Mouse (Mus musculus): ENCODE measurements around the gene Nudt4.

Nudt4 gene

DNA sequence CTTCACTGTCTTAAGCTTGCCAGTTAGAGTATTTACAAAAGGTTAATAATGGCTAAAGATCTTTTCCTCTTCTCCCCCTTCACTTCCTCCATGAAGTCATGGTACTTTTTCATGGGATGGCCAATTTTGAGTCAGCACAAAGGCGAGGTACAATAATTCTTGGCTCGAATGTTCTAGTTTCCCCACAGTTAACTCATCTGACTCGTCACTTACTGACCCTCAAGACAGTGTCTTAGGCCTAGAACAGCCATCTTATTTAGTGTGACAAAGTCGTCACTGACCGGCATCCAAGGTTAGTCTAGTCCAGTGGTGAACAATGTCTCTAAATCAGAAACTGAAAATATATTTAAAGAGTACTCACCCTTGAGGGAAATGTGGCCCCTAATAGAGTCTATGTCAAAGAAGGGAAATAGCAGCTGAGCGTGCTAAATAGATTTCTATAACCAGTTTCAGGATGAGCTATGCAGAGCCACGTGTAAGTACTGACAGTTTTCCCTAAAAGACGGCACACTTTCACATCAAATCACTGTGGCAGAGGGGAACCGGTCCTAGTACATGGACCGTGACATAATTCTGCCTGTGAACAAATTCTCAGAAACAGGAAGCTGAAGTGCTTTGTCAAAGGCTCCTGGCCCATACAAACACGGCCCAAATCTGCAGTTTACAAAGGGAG lies 15.7 kb downstream of the Nudt4 start:
- in situ Hi-C loops (cut with MboI; ENCODE audit: low pct_unique_long_range_greater_than_20kb in 1 of 2, low sequenced_read_pairs in 2 of 2, unreplicated experiment in 1 of 2), result no loop called here

DNA sequence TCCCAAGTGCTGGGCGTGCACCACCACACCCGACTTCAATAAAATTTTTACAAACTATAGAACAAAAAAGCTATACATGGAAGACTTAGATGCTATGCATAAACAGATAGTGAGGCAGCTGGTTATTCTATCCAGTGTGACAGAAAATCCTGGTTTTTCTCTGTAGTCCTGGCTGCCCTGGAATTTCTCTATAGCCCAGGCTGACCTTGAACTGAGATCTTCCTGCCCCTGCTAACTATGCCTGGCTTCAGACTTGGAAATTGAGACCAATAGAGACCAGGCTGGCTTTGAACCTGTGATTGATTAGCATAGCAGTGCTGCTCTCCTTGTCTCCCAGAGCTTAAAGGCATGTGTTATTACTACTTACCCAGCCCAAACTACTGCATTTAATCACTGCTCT lies 17.8 kb downstream of the Nudt4 start:
- in situ Hi-C loops (cut with MboI; ENCODE audit: low pct_unique_long_range_greater_than_20kb in 1 of 2, low sequenced_read_pairs in 2 of 2, unreplicated experiment in 1 of 2), result no loop called here

DNA sequence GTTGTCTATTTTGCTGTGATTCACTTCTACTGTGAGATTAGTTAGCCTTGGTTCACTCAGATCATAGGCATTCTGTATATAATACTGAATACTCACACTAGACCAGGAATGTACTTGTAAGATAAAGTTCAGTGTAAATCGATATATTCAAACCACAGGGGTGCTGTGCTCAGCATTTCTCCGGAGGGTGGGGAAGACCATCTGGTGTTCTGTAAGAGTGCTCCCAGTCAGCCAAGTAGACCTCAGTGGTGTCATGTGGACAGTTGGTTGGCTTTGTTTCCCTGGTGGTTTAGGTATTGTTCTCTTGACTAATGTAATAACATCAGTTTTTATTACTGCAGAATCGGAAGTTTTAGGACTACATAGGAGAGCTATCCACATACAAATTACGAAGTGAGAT lies 18.9 kb downstream of the Nudt4 start:
- in situ Hi-C loops (cut with MboI; ENCODE audit: low pct_unique_long_range_greater_than_20kb in 1 of 2, low sequenced_read_pairs in 2 of 2, unreplicated experiment in 1 of 2), result no loop called here

DNA sequence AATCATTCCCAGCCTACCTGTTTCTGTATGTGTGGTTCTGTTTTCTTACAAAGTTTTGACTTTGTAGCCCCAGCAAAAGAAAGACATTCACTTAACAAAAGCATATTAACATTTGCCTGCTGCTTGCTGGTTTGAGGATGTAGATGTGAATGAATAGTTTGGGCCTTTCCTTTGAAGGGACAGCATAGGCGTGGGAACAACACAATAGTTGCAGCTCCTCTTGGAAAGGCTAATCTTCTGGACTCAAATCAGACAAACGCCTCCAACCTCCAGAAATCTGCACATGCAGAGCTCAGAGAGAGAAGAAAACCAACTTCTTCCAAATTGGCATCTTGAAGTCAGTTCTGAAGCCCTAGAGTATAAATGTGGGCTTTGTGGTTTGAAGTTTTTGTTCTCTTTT lies 19.3 kb downstream of the Nudt4 start:
- in situ Hi-C loops (cut with MboI; ENCODE audit: low pct_unique_long_range_greater_than_20kb in 1 of 2, low sequenced_read_pairs in 2 of 2, unreplicated experiment in 1 of 2), result no loop called here

DNA sequence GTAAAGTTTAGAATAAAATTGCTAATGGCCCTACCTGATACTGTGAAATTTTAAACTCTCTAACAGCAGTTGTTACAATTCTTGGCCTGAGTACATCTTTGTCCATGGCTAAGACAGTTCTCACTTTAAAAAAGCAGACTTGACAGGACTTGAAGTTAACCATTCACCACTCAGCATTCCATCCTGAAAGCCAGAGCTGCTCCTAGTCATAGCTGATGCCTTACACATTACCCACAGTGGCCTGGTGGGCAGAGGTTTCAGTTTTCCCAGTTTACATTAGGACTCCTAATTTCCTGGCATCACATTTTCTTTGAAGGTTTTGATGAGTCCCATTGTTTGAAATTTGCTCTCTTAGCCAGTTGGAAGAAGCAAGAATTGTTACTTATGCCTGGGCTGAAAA lies 19.9 kb downstream of the Nudt4 start:
- in situ Hi-C loops (cut with MboI; ENCODE audit: low pct_unique_long_range_greater_than_20kb in 1 of 2, low sequenced_read_pairs in 2 of 2, unreplicated experiment in 1 of 2), result no loop called here

DNA sequence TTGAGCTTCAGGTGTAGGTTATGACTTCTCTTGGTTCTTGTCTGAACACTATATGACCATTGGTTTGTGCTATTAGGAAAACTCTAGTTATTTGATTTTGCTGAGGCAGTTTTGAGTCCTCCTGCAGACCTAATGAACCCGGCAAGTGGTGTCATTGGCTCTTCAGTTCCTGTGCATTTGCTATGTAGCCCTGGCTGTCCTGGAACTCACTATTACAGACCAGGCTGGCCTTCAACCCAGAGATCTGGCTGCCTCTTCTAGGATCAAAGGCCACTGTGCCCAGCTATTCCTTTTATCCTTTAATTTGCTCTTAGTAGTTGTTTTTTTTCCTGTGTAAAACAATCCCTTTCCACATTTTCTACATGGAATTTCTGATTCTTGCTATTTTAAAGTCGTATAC lies 20.6 kb downstream of the Nudt4 start:
- in situ Hi-C loops (cut with MboI; ENCODE audit: low pct_unique_long_range_greater_than_20kb in 1 of 2, low sequenced_read_pairs in 2 of 2, unreplicated experiment in 1 of 2), result no loop called here

DNA sequence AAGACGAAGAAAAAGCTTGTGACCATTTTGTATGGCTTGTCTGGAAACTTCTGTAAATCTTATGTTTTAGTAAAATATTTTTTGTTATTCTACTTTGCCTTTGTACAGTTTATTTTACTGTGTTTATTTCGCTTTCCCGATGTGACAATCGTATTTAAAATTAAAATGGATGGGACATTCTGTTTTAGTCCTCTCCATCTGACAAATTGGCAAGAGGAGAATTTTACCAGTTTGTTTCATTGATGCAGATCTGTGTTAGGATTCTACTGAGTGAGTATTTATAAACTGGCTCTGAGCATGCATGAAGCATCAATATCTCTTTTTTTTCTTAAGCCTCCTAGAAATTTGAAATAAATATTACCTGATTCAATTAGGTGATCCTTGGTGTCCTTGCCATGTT lies 21.0 kb downstream of the Nudt4 start:
- in situ Hi-C loops (cut with MboI; ENCODE audit: low pct_unique_long_range_greater_than_20kb in 1 of 2, low sequenced_read_pairs in 2 of 2, unreplicated experiment in 1 of 2), result no loop called here

DNA sequence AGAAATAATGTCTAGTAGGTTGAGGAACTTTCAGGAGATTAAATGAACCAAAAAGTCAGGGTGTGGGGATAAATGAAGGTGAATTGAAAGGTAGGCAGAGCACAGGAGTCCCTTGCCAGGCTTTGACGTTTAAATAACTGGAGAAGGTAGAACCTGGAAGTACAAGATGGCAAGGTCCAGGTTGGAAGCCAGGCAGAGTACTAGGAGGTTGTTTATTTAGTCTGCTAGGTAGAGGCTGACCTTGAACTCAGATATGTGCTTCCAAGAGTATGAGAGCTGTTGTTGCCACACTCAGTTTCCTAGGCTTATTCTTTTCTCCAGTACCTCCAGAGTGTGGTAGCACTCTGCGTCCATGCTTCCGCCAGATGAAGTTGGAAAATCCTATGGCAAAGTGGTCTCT lies 24.1 kb downstream of the Nudt4 start:
- in situ Hi-C loops (cut with MboI; ENCODE audit: low pct_unique_long_range_greater_than_20kb in 1 of 2, low sequenced_read_pairs in 2 of 2, unreplicated experiment in 1 of 2), result no loop called here

DNA sequence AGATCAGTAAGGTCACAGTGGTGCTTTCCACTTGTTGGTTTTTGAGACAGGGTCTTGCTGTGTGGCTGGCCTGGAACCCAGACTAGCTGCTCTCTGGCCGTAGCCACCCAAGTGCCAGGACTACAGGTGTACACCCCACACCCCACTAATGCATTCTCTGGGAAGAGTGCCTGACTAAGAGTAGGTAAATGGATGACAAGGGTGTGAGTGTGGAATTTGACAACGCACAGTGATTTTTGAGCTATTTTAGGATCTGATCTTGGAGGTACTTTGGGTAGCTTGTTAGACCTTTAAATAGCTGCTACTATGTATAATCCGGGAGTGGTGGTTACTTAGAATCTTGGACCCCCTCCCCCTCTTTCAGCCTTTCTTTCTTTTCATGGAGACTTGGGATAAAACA lies 24.7 kb downstream of the Nudt4 start:
- in situ Hi-C loops (cut with MboI; ENCODE audit: low pct_unique_long_range_greater_than_20kb in 1 of 2, low sequenced_read_pairs in 2 of 2, unreplicated experiment in 1 of 2), result no loop called here

DNA sequence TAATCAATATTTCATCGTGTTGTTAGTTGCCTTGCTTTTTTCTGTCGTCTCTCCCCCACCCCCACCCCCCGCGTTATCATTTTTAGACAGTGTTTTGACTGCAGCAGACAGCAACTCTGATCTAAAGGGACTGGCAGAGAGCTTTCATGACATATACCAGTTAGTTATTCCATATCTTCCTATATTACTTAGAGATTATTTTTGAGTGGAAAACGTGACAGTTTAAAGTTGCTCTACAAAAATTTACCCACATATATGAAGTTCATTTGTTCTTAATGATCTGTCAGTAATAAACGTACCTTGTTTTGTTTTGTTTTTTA lies 27.8 kb downstream of the Nudt4 start:
- in situ Hi-C loops (cut with MboI; ENCODE audit: low pct_unique_long_range_greater_than_20kb in 1 of 2, low sequenced_read_pairs in 2 of 2, unreplicated experiment in 1 of 2), result no loop called here

DNA sequence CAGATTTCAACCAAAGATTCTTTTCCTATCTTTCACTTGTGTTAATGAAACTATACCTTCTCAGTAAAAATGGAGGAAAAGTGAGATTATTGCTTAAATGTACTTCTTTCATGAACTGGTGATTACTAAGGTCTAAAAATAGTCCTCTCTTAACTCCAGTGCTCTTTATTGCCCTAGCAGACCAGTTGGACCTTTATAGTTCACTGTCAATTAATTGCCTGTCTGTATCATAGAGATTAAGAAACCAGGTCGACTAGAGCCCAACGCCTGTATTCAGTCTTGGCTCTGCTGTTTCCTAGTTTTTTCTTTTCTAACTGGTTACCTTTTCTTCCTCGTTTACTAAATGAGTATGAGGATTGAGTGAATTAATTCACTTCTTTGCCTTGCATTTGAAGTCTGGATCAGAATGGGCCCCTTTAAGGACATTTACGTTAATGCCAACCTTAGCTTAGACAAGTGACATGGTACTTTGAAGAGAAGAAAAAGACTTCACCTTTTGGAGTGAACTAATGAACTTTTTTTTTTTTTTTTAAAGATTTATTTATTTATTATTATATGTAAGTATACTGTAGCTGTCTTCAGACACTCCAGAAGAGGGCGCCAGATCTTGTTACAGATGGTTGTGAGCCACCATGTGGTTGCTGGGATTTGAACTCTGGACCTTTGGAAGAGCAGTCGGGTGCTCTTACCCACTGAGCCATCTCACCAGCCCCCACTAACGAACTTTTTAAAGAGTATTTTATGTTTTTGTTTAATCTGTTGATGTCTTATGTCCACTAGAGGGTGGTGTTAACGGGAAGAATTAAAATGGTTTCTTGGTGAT lies 28.3 kb downstream of the Nudt4 start:
- in situ Hi-C loops (cut with MboI; ENCODE audit: low pct_unique_long_range_greater_than_20kb in 1 of 2, low sequenced_read_pairs in 2 of 2, unreplicated experiment in 1 of 2), result no loop called here

DNA sequence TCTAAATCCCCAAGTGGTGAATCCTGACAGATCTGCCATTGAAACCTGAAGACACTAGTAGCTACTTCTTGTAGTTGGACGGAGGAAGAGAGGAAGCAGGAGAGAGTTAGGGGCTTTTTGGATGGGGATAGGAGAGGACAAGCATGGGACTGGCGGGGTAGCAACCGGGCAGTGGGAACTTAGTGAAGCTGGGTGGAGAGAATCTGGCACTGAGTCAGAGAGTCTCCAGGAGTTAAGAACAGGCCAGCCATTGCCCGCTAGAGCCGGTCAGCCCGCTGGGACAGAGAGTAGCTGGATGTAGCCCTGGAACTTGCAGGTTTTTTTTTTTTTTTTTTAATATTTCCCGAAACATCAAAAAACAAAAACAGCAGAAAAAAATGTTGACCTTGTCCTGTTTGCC lies 30.6 kb downstream of the Nudt4 start:
- in situ Hi-C loops (cut with MboI; ENCODE audit: low pct_unique_long_range_greater_than_20kb in 1 of 2, low sequenced_read_pairs in 2 of 2, unreplicated experiment in 1 of 2), result no loop called here

DNA sequence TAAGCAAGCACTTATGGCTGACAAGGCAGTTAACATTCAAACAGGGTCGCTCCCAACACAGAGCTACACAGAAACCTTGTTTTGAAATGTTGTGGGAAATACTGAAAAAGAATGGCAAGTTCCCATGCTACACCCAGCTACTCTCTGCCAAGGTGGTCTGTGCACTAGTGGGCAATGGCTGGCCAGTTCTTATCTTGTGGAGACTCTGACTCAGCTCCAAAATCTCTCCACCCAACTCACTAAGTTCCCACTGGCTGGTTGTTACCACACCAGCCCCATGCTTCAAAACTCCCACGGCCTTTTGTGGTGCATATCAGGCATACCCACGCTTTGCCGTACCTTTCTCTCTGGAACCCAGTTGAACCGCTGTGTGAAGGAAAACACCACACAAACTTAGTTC lies 31.0 kb downstream of the Nudt4 start:
- in situ Hi-C loops (cut with MboI; ENCODE audit: low pct_unique_long_range_greater_than_20kb in 1 of 2, low sequenced_read_pairs in 2 of 2, unreplicated experiment in 1 of 2), result no loop called here

DNA sequence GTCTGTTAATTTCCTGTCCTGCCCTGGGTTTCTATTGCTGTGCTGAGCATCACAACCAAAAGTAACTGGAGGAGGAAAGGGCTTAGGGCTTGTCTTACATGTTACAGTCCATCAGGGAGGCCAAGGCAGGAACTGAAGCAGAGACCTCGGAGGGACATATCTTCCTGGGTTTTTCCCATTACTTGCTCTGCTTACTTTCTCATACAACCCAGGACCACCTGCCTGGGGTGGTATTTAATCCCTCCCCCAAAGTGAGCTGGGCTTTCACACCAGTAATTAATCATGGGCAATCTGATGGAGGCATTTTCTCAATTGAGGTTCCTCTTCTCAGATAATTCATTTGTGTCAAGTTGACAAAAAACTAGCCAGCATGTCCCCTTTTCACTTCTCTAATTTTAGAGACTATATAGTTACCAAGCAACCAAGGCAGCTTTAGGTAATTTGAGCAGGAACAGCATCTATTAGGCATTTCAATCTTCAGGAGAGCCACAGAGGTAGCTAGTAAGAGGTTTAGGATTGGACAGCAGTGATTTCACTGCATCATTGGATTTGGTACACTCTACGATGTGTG lies 33.3 kb downstream of the Nudt4 start:
- in situ Hi-C loops (cut with MboI; ENCODE audit: low pct_unique_long_range_greater_than_20kb in 1 of 2, low sequenced_read_pairs in 2 of 2, unreplicated experiment in 1 of 2), result no loop called here

DNA sequence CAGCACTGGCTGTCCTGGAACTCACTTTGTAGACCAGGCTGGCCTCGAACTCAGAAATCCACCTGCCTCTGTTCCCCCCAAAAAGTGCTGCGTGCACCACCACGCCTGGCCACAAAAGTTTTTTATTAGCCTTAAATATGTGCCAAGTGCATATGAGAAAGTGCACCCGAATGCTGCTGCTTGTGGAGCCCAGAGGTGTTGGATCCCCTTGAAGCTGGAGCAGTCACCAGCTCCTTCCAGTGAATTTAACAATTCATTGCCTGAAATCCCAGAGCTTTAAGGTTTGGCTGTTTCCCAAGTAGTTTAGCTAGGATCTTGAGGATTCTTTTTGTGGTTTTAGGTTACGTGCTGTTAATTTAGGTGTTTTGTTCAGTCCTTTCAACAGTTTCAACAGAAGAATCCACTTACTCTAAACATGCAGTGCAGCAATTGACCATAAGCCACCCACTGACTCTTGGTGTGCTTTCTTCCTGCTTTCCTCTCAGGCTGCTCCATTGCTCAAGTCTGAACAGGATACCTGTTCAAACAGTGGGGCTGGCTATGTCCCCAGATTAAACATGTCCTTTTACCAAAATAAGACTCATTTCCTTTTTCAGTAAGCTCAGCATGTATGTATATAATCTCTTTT lies 37.3 kb downstream of the Nudt4 start:
- in situ Hi-C loops (cut with MboI; ENCODE audit: low pct_unique_long_range_greater_than_20kb in 1 of 2, low sequenced_read_pairs in 2 of 2, unreplicated experiment in 1 of 2), result no loop called here

DNA sequence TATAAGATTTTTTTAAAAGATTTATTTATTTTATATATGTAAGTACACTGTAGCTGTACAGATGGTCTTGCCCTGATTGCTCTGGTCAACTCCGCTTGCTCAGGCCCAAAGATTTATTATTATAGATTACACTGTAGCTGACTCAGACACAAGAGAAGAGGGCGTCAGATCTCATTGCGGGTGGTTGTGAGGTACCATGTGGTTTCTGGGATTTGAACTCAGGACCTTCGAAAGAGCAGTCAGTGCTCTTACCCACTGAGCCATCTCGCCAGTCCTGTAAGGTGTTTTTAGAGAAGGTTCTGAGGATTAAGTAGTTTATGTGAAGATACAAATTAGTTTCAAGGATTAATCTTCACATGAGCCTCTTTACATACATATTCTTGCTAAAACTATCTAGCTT lies 38.1 kb downstream of the Nudt4 start:
- in situ Hi-C loops (cut with MboI; ENCODE audit: low pct_unique_long_range_greater_than_20kb in 1 of 2, low sequenced_read_pairs in 2 of 2, unreplicated experiment in 1 of 2), result no loop called here

DNA sequence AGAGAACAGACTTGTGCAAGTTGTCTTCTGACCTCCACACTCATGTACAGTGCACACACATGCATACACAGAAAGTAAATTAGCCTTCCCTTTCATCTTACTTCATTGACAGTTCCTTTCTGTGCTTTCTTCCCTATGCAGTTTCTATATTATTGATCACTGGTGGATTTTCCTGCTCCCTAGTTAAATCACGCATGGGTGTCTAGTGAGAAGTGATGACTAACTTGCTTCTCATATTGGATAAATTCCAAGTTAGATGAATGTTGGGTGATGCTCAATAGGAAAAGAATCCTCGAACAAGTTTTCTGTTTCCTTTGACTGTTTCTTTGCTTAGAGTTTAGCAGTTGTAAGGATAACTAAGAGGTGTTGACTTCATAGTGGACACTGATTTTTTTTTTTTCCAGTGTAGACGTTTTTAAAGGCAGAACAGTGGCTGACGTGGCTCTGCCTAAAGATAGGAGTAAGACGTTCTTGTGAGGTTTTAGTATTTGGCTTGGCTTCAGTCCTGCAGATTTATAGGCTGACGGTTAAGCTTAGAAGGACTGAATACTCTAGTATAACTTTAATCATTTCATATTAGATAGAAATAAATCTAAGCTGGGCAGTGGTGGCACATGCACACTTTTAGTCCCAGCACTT lies 38.8 kb downstream of the Nudt4 start:
- in situ Hi-C loops (cut with MboI; ENCODE audit: low pct_unique_long_range_greater_than_20kb in 1 of 2, low sequenced_read_pairs in 2 of 2, unreplicated experiment in 1 of 2), result no loop called here

DNA sequence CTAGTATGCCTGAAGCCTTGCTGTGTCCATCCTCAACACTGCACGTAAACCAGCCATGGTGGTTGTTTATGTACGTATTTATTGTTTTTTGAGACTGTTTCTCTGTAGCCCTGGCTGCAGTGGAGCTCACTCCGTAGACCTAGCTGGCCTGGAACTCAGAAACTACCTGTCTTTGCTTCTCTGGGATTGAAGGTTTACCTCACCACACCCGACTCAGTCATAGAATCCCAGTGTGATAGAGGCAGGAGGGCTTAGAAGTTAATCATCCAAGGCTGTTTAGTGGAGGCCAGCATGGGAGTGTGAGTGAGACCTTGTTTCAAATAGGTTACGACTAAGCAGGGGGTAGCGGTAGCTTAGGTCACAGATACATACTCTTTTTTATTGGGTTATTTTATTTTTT lies 46.3 kb downstream of the Nudt4 start:
- in situ Hi-C loops (cut with MboI; ENCODE audit: low pct_unique_long_range_greater_than_20kb in 1 of 2, low sequenced_read_pairs in 2 of 2, unreplicated experiment in 1 of 2), result no loop called here

DNA sequence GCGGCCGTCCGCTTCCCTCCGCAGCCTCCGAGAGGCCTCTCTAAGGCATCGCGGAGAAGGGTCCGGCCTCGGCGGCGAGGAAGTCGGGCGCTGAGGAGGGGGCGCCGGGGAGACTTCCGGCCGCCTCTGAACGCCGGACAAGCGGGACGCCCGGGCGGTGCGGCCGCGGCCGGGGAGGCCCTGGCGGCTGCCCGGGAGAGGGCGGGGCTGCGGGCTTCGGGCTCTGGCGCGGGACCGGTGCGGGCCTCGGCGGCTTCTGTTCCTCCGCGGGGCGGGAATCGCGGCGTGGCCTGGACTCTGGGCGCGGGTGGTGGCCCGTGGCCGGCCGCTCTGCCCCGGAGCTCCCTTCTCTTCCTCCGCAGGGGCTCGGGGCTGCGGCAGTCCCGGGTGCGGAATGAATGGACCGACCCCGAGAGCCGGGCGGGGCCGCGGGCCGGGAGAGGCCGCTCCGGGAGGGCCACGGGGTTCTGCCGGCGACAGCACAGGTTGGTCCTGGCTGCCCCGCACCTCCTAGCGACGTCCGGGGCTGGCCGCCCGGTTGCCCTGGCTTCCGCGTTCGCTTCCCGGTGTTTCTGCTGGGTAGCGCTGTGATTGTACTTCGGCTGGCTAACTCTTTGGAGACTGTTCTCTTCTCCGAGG lies 48.5 kb downstream of the Nudt4 start:
- in situ Hi-C loops (cut with MboI; ENCODE audit: low pct_unique_long_range_greater_than_20kb in 1 of 2, low sequenced_read_pairs in 2 of 2, unreplicated experiment in 1 of 2), result no loop called here

Measured in mouse embryonic stem cell (cell line).